Mouse (Mus musculus) small intestine, adult 2 months (tissue): ENCODE results near the gene Kcnip1.

ENCODE experiments used
- CTCF ChIP-seq: fragments of 200-500 bp; IDR thresholded peaks from 2 replicates; pipeline ENCODE4 v1.5.1; 2012; ENCODE audit warnings: low read depth, mild to moderate bottlenecking, control low read depth, inconsistent platforms, low read length, moderate library complexity, mixed read lengths; ENCODE audit not compliant: insufficient replicate concordance, insufficient read length; ENCODE audit errors: extremely low read depth
- POLR2A ChIP-seq: fragments of 200-500 bp; IDR thresholded peaks from 2 replicates; pipeline ENCODE4 v1.6.1; 2012; ENCODE audit warnings: low read depth, mild to moderate bottlenecking, control low read depth, inconsistent platforms, low read length, moderate library complexity

DNA sequence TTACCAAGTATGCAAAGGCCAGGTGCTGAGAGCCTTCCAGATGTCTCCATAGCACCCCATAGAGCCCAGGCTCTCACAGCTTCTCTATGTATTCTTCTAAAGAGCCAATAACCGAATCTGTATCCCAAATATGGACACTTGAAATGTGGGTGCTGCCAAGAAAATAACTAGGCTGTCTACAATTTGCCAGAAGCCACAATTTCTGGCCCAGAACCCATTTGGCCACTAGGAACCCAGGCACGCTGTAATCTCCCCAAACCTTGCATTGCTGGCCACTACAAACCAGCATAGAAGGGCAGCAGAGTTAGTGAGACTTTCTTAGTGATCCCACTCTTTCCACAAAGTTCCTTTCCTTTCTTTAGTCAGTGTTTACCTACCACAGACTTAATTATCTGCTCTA, 17.8 kb downstream of the Kcnip1 start:
- TF ChIP-seq CTCF, result no peak
- TF ChIP-seq POLR2A, result no peak
